Comparison of ENCODE assay signal across 20 mouse cellular contexts in genomic region chr1:115033894-115034293, GRCm38 (mm10).
DNase-seq lines count a peak whose midpoint lies in the region; ATAC-seq lines count a peak whose summit lies in the region.
"Had no signal": no experiment of that assay in that cellular context is flagged by ENCODE, and none has a peak within 500 bp of the region (broad histone marks: within the 10 kb centered on the region; RNA-seq: fewer than 3 reads in every experiment).

No protein-coding gene starts in this region.

- no peak overlapping the region for H3K27ac ChIP-seq in forebrain, embryonic 14.5 days (ENCODE audit: low read depth, low read length)
- no peak overlapping the region for H3K27ac ChIP-seq in forebrain, embryonic 12.5 days
- H3K27ac ChIP-seq in intestine, embryonic 16.5 days (ENCODE audit: low read length), result no peak overlapping the region
- H3K27ac ChIP-seq: embryonic facial prominence, embryonic 15.5 days; gastrocnemius, adult 2 months; hindbrain, embryonic 10.5 days; hindbrain, embryonic 14.5 days; intestine, embryonic 15.5 days had no signal

- H3K36me3 ChIP-seq in forebrain, embryonic 14.5 days (ENCODE audit: control insufficient read depth, insufficient read depth, low read length), result no peaks in the 10 kb centered on the region
- no peaks in the 10 kb centered on the region for H3K36me3 ChIP-seq in forebrain, embryonic 12.5 days (replicated peaks)
- no peaks in the 10 kb centered on the region for H3K36me3 ChIP-seq in intestine, embryonic 16.5 days (ENCODE audit: control insufficient read depth, insufficient read depth, low read length)
- H3K36me3 ChIP-seq: embryonic facial prominence, embryonic 15.5 days; heart, embryonic 12.5 days; hindbrain, embryonic 10.5 days; intestine, embryonic 15.5 days had no signal

- WGBS in forebrain, embryonic 14.5 days, result 79% methylated on average over 4 of the region's 4 CpGs
- WGBS in forebrain, embryonic 12.5 days, result 87% methylated on average over 4 of the region's 4 CpGs
- 88% methylated on average over 4 of the region's 4 CpGs for WGBS in intestine, embryonic 16.5 days

- no peak overlapping the region for H3K9ac ChIP-seq in forebrain, embryonic 14.5 days (ENCODE audit: low read length)
- no peak overlapping the region for H3K9ac ChIP-seq in forebrain, embryonic 12.5 days
- no peak overlapping the region for H3K9ac ChIP-seq in intestine, embryonic 16.5 days (ENCODE audit: low read depth, low read length)
- H3K9ac ChIP-seq: embryonic facial prominence, embryonic 15.5 days; heart, embryonic 12.5 days; hindbrain, embryonic 14.5 days; intestine, embryonic 15.5 days had no signal

- peak; percentile 57 for DNase-seq in forebrain, embryonic 14.5 days (ENCODE audit: low spot score)
- DNase-seq in layer of hippocampus, adult 11-12 months (ENCODE audit: low spot score), result peak; percentile 31
- DNase-seq in layer of hippocampus, postnatal 25 days (ENCODE audit: extremely low spot score in 1 of 2, low spot score in 1 of 2), result no peak
- DNase-seq in layer of hippocampus, adult 8-10 months (ENCODE audit: low spot score in 2 of 2), result peak; percentile 18 to 19
- DNase-seq in layer of hippocampus, postnatal 36 days, result peak; percentile 3 to 12
- no peak for DNase-seq in testis, postnatal 10 days (ENCODE audit: low spot score)
- DNase-seq: adrenal gland, postnatal 14 days; cerebellum, adult 11 months; cerebellum, adult 9-10 months; embryo, embryonic 11 days; gastrocnemius, adult 2 months; gastrocnemius, postnatal 25 days had no signal

- H3K27me3 ChIP-seq in forebrain, embryonic 14.5 days (replicated peaks; ENCODE audit: control insufficient read depth, insufficient read depth, low read length), result no peaks in the 10 kb centered on the region
- no peaks in the 10 kb centered on the region for H3K27me3 ChIP-seq in forebrain, embryonic 12.5 days
- H3K27me3 ChIP-seq in intestine, embryonic 16.5 days (replicated peaks; ENCODE audit: control insufficient read depth, insufficient read depth, low read length), result no peaks in the 10 kb centered on the region
- H3K27me3 ChIP-seq: embryonic facial prominence, embryonic 15.5 days; heart, embryonic 12.5 days; intestine, embryonic 15.5 days had no signal

- H3K4me3 ChIP-seq in forebrain, embryonic 14.5 days (ENCODE audit: low read depth, low read length), result no peak overlapping the region
- no peak overlapping the region for H3K4me3 ChIP-seq in forebrain, embryonic 12.5 days (replicated peaks)
- H3K4me3 ChIP-seq in intestine, embryonic 16.5 days (ENCODE audit: low read length), result no peak overlapping the region
- H3K4me3 ChIP-seq: embryonic facial prominence, embryonic 15.5 days; erythroblast, embryonic 14.5 days; gastrocnemius, adult 2 months; heart, embryonic 12.5 days; hindbrain, embryonic 10.5 days; intestine, embryonic 15.5 days had no signal

- no peaks in the 10 kb centered on the region for H3K9me3 ChIP-seq in forebrain, embryonic 14.5 days (replicated peaks; ENCODE audit: control insufficient read depth, low read length)
- no peaks in the 10 kb centered on the region for H3K9me3 ChIP-seq in forebrain, embryonic 12.5 days
- no peaks in the 10 kb centered on the region for H3K9me3 ChIP-seq in intestine, embryonic 16.5 days (ENCODE audit: control insufficient read depth, low read length)
- H3K9me3 ChIP-seq: embryonic facial prominence, embryonic 15.5 days; heart, embryonic 12.5 days; hindbrain, embryonic 10.5 days; intestine, embryonic 15.5 days had no signal

- H3K4me1 ChIP-seq in forebrain, embryonic 14.5 days (ENCODE audit: control insufficient read depth, insufficient read depth, low read length), result no peaks in the 10 kb centered on the region
- H3K4me1 ChIP-seq in forebrain, embryonic 12.5 days, result no peaks in the 10 kb centered on the region
- no peaks in the 10 kb centered on the region for H3K4me1 ChIP-seq in intestine, embryonic 16.5 days (ENCODE audit: control insufficient read depth, insufficient read depth, low read length)
- H3K4me1 ChIP-seq: embryonic facial prominence, embryonic 15.5 days; heart, embryonic 12.5 days; hindbrain, embryonic 10.5 days; intestine, embryonic 15.5 days had no signal

- H3K4me2 ChIP-seq in forebrain, embryonic 14.5 days (ENCODE audit: low read length), result no peak overlapping the region
- H3K4me2 ChIP-seq in forebrain, embryonic 12.5 days, result no peak overlapping the region
- no peak overlapping the region for H3K4me2 ChIP-seq in intestine, embryonic 16.5 days (ENCODE audit: low read depth, low read length)
- H3K4me2 ChIP-seq: embryonic facial prominence, embryonic 15.5 days; heart, embryonic 12.5 days; hindbrain, embryonic 14.5 days; intestine, embryonic 15.5 days had no signal

- ATAC-seq in forebrain, embryonic 14.5 days, result no peak
- no peak for ATAC-seq in forebrain, embryonic 12.5 days (ENCODE audit: low FRiP score)
- no peak for ATAC-seq in intestine, embryonic 16.5 days
- ATAC-seq: intestine, embryonic 15.5 days had no signal

Comparison
In these comparisons a context has a peak if more than half of its experiments do, and no peak if none do; other contexts are left out.
1. DNase-seq: peak in forebrain, embryonic 14.5 days (single experiment), layer of hippocampus, adult 11-12 months (single experiment), layer of hippocampus, adult 8-10 months (2 of 2) and layer of hippocampus, postnatal 36 days (2 of 2); none in layer of hippocampus, postnatal 25 days (0 of 2) and testis, postnatal 10 days (single experiment).